Mouse (Mus musculus): ENCODE data around the gene Rtraf.

Gene Rtraf

GRCm38 (mm10) chr14:19796541-19797304 lies 26.9 kb downstream of the Rtraf start:
- no peak for DNase-seq

GRCm38 (mm10) chr14:19794881-19795280 lies 28.7 kb downstream of the Rtraf start:
- DNase-seq: no peak

GRCm38 (mm10) chr14:19788443-19788842 lies 35.2 kb downstream of the Rtraf start:
- DNase-seq: no peak

GRCm38 (mm10) chr14:19785797-19786588 lies 37.6 kb downstream of the Rtraf start:
- DNase-seq: no peak

- DNase-seq: no peak
Measured at GRCm38 (mm10) chr14:19777945-19778344, 45.7 kb downstream of the Rtraf start.

GRCm38 (mm10) chr14:19777365-19777764 lies 46.3 kb downstream of the Rtraf start:
- no peak for DNase-seq

- DNase-seq: no peak
Measured at GRCm38 (mm10) chr14:19776890-19777289, 46.7 kb downstream of the Rtraf start.

GRCm38 (mm10) chr14:19776179-19776578 lies 47.4 kb downstream of the Rtraf start:
- DNase-seq: no peak

GRCm38 (mm10) chr14:19775491-19775890 lies 48.1 kb downstream of the Rtraf start:
- DNase-seq: no peak

- no peak for DNase-seq
Measured at GRCm38 (mm10) chr14:19774036-19774628, 49.5 kb downstream of the Rtraf start.

- no peak for DNase-seq
Measured at GRCm38 (mm10) chr14:19771173-19771572, 52.5 kb downstream of the Rtraf start.

- DNase-seq: no peak
Measured at GRCm38 (mm10) chr14:19769441-19770200, 54.0 kb downstream of the Rtraf start.

GRCm38 (mm10) chr14:19768648-19769047 lies 55.0 kb downstream of the Rtraf start:
- DNase-seq: no peak

- no peak for DNase-seq
Measured at GRCm38 (mm10) chr14:19766380-19766649, 57.3 kb downstream of the Rtraf start.

- no peak for DNase-seq
Measured at GRCm38 (mm10) chr14:19765539-19766379, 57.9 kb downstream of the Rtraf start.

GRCm38 (mm10) chr14:19764331-19764730 lies 59.3 kb downstream of the Rtraf start:
- no peak for DNase-seq

- no peak for DNase-seq
Measured at GRCm38 (mm10) chr14:19763527-19763926, 60.1 kb downstream of the Rtraf start.

- no peak for DNase-seq
Measured at GRCm38 (mm10) chr14:19762014-19762413, 61.6 kb downstream of the Rtraf start.
